Mouse (Mus musculus) neural tube, embryonic 10.5 days (tissue): ENCODE measurements around the gene Tmem246.

Experiments
- DNase-seq: peaks from one replicate; pipeline ENCODE4 v3.0.0-alpha.2; 2017; ENCODE audit warnings: low spot score; ENCODE audit errors: extremely low spot score

Gene Tmem246

DNA sequence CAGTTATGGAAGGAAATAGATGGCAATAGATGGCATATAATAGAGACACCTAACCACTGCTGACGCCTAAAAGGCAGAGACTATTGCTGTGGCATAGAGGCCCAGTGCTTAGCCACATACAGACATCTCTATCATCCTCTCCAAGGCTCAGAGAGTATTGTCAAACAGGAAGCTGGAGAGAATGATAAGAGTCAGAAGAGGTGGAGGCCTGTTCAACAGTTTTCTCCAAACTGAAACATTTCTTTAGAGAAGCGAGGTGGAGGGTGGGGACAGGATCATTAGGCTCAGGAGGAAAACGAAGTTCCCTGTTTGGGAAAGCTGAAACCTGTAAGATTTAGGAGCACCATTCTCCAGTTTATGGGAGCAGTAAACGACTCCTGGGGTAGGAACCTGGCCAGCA lies 16.4 kb downstream of the Tmem246 start:
- DNase-seq = no peak

DNA sequence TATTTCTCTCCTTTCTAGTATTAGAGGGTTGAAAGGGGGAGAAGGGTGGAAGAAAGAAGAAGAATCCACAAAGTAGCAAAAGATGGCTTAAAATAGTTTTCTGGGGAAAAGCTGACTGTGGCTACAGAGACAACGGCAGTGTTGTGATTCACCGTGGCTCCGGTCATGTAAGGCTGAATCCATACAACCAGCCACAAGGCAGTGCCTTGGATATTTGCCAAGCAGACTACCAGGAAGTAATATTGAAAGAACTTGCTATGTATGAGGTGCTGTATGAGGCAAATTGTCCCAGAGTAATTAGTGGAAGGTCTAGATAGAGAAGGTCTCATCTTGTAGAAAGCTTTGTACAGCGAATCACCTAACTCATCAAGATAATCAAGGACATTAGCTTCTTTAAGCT lies 25.5 kb downstream of the Tmem246 start:
- DNase-seq = no peak

DNA sequence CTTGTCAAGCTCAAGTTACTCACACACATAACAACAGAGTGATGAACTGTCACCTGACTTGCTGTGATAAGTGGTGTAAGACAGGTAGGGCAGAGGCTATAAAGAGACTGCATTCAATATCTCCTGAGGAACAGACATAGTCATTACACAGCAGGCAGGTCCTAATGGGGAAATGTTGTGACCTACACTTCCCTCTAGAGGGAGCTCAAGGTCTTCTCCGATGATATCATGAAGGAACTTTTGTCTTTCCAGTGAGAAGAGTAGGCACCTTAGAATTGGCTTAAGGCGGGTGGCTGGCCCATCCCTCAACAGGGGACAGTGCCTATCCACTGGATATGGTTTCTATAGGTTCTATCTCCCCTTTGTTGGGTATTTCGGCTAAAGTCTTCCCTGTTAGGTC lies 30.1 kb downstream of the Tmem246 start:
- DNase-seq = peak; percentile 35

DNA sequence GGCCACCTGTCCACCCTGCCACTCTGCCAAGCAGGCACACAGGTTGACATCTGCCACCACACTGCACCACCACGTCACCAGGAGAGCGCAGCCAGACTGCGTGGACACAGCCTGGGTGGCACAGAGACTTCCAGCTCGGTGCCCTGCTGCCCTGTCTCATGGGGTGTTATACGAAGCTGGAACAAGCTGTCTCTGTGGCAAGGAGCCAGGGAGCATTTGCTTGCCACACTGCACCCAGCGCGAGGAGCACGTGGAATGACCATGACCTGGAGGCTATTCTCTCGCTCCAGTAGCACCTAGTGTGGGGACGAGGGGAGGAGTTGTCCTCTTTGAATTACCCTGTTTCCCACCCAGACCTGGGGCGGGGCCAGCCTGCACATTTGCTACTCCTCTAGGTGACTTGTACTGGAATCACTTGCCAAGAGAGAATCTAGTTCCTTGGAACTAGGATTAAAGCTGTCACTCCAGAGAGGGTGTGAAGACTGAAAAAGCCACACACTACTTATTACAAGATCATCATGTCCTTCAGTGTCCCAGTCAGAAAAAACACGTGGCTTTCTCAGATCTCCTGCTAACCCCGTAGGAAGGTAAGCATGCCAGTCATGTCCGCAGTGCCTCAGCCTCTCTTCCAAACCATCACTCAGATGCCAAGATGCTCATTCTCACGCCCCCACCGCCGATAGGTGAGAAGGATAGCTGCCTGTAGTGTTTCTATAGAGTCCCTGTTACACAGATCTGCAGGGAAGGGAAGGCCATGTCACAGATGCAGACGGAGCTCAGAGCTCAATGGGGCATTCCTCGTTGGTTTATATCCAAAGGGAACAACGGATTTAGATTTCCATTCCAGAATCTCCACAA lies 37.5 kb downstream of the Tmem246 start:
- no peak for DNase-seq

DNA sequence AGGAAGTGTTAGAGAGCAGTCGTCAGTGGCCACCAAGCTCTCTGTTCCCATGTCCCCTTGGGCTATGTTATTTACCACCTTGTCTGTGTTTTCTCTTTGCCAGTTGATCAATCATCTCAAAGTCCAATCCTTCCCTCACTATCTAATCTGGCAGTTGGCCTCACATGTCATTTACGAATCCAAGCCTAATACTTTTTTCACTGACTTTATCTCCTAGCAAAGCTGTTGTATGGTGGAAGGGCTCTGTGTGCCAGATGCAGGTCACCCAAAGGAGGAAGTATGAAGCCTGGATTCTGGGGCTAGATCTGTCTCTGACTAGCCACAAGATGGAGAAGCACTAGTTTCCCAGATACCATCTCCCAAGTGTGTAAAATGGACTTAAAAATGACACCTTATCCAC lies 39.5 kb downstream of the Tmem246 start:
- DNase-seq = no peak

DNA sequence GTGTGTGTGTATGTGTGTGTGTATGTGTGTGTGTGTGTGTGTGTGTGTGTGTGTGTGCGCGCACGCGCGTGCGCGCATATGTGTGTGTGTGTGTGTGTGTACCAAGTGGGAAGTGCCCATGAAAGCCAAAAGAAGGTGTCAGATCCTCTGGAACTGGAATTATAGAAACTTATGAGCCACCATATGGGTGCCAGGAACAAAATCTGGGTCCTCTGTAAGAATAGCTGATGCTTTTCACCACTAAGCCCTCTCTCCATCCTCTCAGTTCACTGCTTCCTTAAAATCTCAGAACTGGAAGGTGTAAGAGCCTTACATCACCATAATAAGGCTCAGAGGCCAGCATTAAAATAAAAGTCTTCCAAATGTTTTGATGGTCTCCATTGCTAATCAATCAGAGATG lies 40.3 kb downstream of the Tmem246 start:
- DNase-seq = no peak

GRCm38 (mm10) chr4:49553380-49553779 lies 44.3 kb downstream of the Tmem246 start:
- no peak for DNase-seq

- DNase-seq = no peak
These were observed 48.3 kb downstream of the Tmem246 start, which contains the start of gene Aldob for GRCm38 (mm10) chr4:49549383-49549782. Aldob (minus strand) TSS chr4:49549546.

- no peak for DNase-seq
These were observed 50.0 kb downstream of the Tmem246 start for GRCm38 (mm10) chr4:49547544-49548219.

GRCm38 (mm10) chr4:49546873-49547543 lies 50.7 kb downstream of the Tmem246 start:
- DNase-seq = no peak

- no peak for DNase-seq
These were observed 51.6 kb downstream of the Tmem246 start for GRCm38 (mm10) chr4:49546026-49546425.

DNA sequence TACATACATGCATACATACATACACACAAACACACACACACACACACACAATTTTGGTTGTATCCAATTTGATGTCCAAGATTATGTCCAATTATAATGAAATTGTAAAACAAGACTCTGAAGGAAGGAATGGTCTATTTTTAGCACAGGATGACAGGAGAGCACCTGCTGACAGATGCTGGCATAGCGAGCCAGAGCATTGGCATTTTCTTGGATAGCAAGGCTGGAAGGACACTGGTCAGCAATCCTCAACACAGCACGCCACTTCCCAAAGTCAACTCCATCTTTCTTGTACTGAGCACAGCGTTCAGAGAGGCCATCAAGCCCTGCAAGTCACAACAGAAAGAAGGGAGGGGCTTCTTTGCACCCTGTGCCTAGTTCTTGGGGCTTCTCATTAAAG lies 56.7 kb downstream of the Tmem246 start:
- DNase-seq = no peak

GRCm38 (mm10) chr4:49539665-49540064 lies 58.0 kb downstream of the Tmem246 start:
- no peak for DNase-seq

GRCm38 (mm10) chr4:49536671-49537070 lies 61.0 kb downstream of the Tmem246 start:
- no peak for DNase-seq

DNA sequence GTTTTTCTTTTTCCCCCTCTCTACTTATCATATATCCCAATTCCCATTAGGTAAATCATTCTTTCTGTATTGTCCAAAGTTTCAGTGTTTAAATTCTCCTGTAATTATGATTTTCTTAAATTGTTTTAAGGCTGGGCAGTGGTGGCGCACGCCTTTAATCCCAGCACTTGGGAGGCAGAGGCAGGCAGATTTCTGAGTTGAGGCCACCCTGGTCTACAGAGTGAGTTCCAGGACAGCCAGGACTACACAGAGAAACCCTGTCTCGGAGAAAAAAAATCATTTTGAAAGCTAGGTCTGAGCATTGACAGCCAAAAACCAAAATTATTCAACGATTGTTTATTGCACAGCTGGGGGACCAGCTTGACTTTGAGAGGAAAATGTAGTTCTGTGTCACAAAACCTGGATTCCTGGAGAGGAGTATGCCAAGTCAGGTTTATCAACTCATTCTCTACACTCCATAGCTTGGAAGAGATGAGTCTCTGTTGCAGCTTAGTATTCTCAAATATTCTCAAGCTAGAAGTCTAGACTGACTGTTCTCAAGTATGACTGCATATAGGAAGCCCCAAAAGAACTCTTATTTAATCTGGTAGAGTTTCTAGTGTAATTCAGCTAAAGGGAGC lies 61.9 kb downstream of the Tmem246 start:
- no peak for DNase-seq

DNA sequence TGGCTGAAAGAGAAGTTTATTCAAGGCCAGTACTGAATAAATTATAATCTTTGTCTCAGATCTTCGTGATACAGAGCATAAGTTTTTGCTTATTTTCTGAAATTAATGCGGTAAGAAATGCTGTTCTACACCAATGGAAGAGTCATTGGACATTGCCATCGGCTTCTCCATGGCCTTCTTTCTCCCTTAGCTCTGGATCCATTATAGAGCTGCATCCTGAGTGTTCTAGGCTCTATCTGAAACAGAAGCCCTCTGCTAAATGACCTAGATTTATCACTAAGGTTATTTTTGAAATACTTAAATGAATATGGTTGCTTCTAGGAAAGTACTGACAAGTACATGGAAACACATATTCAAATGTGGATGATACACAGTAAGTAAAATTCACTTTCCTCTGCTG lies 62.6 kb downstream of the Tmem246 start:
- no peak for DNase-seq
